Mouse (Mus musculus) midbrain, embryonic 10.5 days (tissue): ENCODE results near the gene Adam21. TPM values are rescaled to one million over a fixed set of nuclear protein-coding genes. Genes with fewer than 3 reads are reported as not detected.
"Not testable (repeated sequence)": the region's sequence is repeated elsewhere in the genome, so short reads cannot be mapped to it uniquely, and the experiment has no call there.

ENCODE experiments used
- DNase-seq: peaks from one replicate; pipeline ENCODE4 v3.0.0-alpha.2; 2017; ENCODE audit warnings: low spot score
- H3K27ac ChIP-seq: fragments of 300-500 bp; sonication (generic); replicated peaks from 2 replicates; pipeline ENCODE4 v1.5.1; 2016; ENCODE audit warnings: mild to moderate bottlenecking
- H3K27me3 ChIP-seq: fragments of 300-500 bp; sonication (generic); 2 replicates; pipeline ENCODE4 v1.6.1; 2016; ENCODE audit warnings: low read depth, mild to moderate bottlenecking; ENCODE audit not compliant: poor library complexity, severe bottlenecking
- H3K36me3 ChIP-seq: fragments of 300-500 bp; sonication (generic); 2 replicates; pipeline ENCODE4 v1.6.1; 2016; ENCODE audit warnings: mild to moderate bottlenecking, moderate library complexity
- H3K4me1 ChIP-seq: fragments of 300-500 bp; sonication (generic); 2 replicates; pipeline ENCODE4 v1.6.1; 2016
- H3K4me3 ChIP-seq: fragments of 300-500 bp; sonication (generic); 2 replicates; pipeline ENCODE4 v1.5.1; 2016; ENCODE audit warnings: mild to moderate bottlenecking, moderate library complexity
- H3K9me3 ChIP-seq: fragments of 300-500 bp; sonication (generic); replicated peaks from 2 replicates; pipeline ENCODE4 v1.6.1; 2016; ENCODE audit warnings: mild to moderate bottlenecking
- WGBS: fragments of 180-500 bp; shearing (Covaris S2); methylation state at CpG from one replicate; pipeline ENCODE4 v1.1.7; 2016; 5-methylcytosine and 5-hydroxymethylcytosine counted together
- polyA plus RNA-seq: library from polyadenylated mRNA; unstranded; fragments of >200 nt; fragmentation: Nextera tagmentation; extraction: Ambion mirVana; gene quantifications from 2 replicates; pipeline ENCODE4 v1.2.1, GENCODE M21; 2016

Adam21 gene
- polyA plus RNA-seq, 1 experiment from 2014 or later: 0.38 TPM

DNA sequence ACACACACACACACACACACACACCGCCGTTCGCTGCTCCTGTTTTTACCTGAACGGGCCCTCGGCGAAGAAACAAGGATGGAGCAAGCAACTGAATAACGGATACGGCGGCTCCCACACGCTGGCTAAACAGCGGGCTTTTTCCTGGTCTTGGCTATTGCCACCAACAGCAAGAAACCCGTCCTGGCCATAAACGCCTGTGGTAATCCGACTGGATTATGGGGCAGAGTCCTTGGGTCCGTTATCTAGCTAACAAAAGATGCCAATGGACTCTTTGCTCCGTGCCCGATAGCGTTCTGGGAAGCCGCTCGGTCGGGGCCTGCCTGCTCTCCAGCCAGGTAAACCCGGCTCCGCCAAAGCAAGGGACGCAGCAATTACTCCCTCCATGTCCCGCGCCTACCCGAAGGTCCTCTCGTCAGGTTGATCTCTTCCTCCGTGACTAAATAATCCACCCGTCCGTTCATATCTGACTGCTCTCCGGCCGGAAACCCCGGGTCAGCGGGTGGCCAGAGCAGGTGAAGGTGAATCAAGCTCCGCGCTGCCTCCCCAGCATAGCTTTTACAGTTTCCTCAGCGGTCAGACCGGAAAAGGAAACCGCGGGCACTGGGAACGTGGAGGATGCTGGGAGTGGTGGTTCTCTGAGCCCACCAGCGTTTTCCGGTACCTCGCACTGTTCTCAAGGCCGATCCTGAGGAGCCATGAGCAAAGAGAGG is 35.8 kb downstream of the Adam21 start, which contains the start of the genes Gm20498 and Synj2bp:
Gene Gm20498 (minus strand): TSS at position 590 of the 713 bp plus-strand sequence.
Gene Synj2bp (minus strand): TSS at position 596 of the 713 bp plus-strand sequence.
- Histone ChIP-seq H3K27me3 (no peaks in the 10 kb centered on the region), H3K4me3 (peak within 1 kb of the TSS; percentile 87), H3K27ac (peak within 1 kb of the TSS; percentile 85), H3K9me3 (no peaks in the 10 kb centered on the region), H3K36me3 (no peaks in the 10 kb centered on the region), H3K4me1 (peaks cover 20% of the 10 kb centered on the region)
- WGBS: under 1% methylated on average over 46 of the region's 46 CpGs
- DNase-seq: peak; percentile 84

DNA sequence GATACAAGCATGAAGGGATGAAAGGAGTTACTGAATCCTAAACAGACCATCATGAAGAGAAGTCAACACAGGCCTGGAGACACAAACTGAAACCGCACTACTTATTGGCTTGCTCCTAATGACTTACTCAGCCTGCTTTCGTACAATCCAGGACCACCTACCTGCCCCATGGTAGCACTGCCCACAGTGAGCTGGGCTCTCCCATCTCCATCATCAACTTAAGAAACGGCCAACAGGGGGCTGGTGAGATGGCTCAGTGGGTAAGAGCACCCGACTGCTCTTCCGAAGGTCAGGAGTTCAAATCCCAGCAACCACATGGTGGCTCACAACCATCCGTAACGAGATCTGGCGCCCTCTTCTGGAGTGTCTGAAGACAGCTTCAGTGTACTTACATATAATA is 37.7 kb downstream of the Adam21 start:
- DNase-seq, H3K27ac ChIP-seq, H3K27me3 ChIP-seq, H3K36me3 ChIP-seq, H3K4me3 ChIP-seq, H3K9me3 ChIP-seq: not testable (repeated sequence)
- peaks cover 20% of the 10 kb centered on the region for H3K4me1 ChIP-seq
- 67% methylated on average over 8 of the region's 8 CpGs for WGBS

Other genes with a start within 250 kb of the Adam21 start
- 1.3 TPM in 2 replicates for gene Slc8a3, start 235.3 kb downstream of the Adam21 start, polyA plus RNA-seq
- gene Gm4787, start 189.0 kb downstream of the Adam21 start, polyA plus RNA-seq: 0.17 and 0.23 TPM in 2 replicates
- gene Adam4, start 146.5 kb downstream of the Adam21 start, polyA plus RNA-seq: 0.47 and 0.49 TPM in 2 replicates
- 125 and 129 TPM in 2 replicates for gene Cox16, start 83.3 kb downstream of the Adam21 start, polyA plus RNA-seq
- gene Gm20498, start 35.6 kb downstream of the Adam21 start, polyA plus RNA-seq: 29.4 and 30.6 TPM in 2 replicates
- gene Synj2bp, start 35.6 kb downstream of the Adam21 start, polyA plus RNA-seq: 34.2 and 38.6 TPM in 2 replicates
- gene Med6, start 26.5 kb upstream of the Adam21 start, polyA plus RNA-seq: 85.2 and 86.1 TPM in 2 replicates
- 2.0 and 2.6 TPM in 2 replicates for gene Ttc9, start 62.8 kb upstream of the Adam21 start, polyA plus RNA-seq
- 0.72 and 1.2 TPM in 2 replicates for gene Map3k9, start 212.7 kb upstream of the Adam21 start, polyA plus RNA-seq